Mouse (Mus musculus): ENCODE measurements around the gene Gm21969. TPM values are rescaled to one million over a fixed set of nuclear protein-coding genes. Genes with fewer than 3 reads are reported as not detected.

Gm21969 gene
- total RNA-seq, 2 experiments from 2014 or later: not detected

- DNase-seq (ENCODE audit: low spot score in 2 of 2): no peak
These were observed 18.3 kb upstream of the Gm21969 start for GRCm38 (mm10) chr4:139584704-139585103.

GRCm38 (mm10) chr4:139585713-139586112, 17.3 kb upstream of the Gm21969 start:
- DNase-seq (ENCODE audit: low spot score in 2 of 2): no peak

GRCm38 (mm10) chr4:139587370-139587769, 15.6 kb upstream of the Gm21969 start:
- no peak for DNase-seq (ENCODE audit: low spot score in 2 of 2)

- no peak for DNase-seq (ENCODE audit: low spot score in 2 of 2)
These were observed 15.2 kb upstream of the Gm21969 start for GRCm38 (mm10) chr4:139587773-139588172.

GRCm38 (mm10) chr4:139589351-139590027, 13.5 kb upstream of the Gm21969 start:
- DNase-seq (ENCODE audit: low spot score in 2 of 2): no peak

GRCm38 (mm10) chr4:139590446-139590845, 12.5 kb upstream of the Gm21969 start:
- no peak for DNase-seq (ENCODE audit: low spot score in 2 of 2)

GRCm38 (mm10) chr4:139592895-139593294, 10.1 kb upstream of the Gm21969 start:
- no peak for DNase-seq (ENCODE audit: low spot score in 2 of 2)

- DNase-seq (ENCODE audit: low spot score in 2 of 2): no peak
These were observed 9.6 kb upstream of the Gm21969 start for GRCm38 (mm10) chr4:139593383-139593782.

- DNase-seq (ENCODE audit: low spot score in 2 of 2): no peak
These were observed 8.9 kb upstream of the Gm21969 start for GRCm38 (mm10) chr4:139594062-139594461.

- DNase-seq (ENCODE audit: low spot score in 2 of 2): no peak
These were observed 6.3 kb upstream of the Gm21969 start for GRCm38 (mm10) chr4:139596715-139597114.

GRCm38 (mm10) chr4:139597286-139598284, 5.4 kb upstream of the Gm21969 start:
- no peak for DNase-seq (ENCODE audit: low spot score in 2 of 2)

- no peak for DNase-seq (ENCODE audit: low spot score in 2 of 2)
These were observed 4.6 kb upstream of the Gm21969 start for GRCm38 (mm10) chr4:139598356-139598755.

- DNase-seq (ENCODE audit: low spot score in 2 of 2): peak; percentile 43 to 46
These were observed 4.0 kb upstream of the Gm21969 start for GRCm38 (mm10) chr4:139598950-139599518.

- DNase-seq (ENCODE audit: low spot score in 2 of 2): no peak
These were observed 1.2 kb upstream of the Gm21969 start for GRCm38 (mm10) chr4:139601519-139602356.

GRCm38 (mm10) chr4:139605216-139605615, 2.2 kb downstream of the Gm21969 start:
- DNase-seq (ENCODE audit: low spot score in 2 of 2): no peak

- DNase-seq (ENCODE audit: low spot score in 2 of 2): no peak
These were observed 3.7 kb downstream of the Gm21969 start for GRCm38 (mm10) chr4:139606732-139607131.

- no peak for DNase-seq (ENCODE audit: low spot score in 2 of 2)
These were observed 6.0 kb downstream of the Gm21969 start for GRCm38 (mm10) chr4:139608975-139609374.

GRCm38 (mm10) chr4:139610954-139611353, 8.0 kb downstream of the Gm21969 start:
- DNase-seq (ENCODE audit: low spot score in 2 of 2): no peak

- DNase-seq (ENCODE audit: low spot score in 2 of 2): peak; percentile 60 to 86
These were observed 8.6 kb downstream of the Gm21969 start for GRCm38 (mm10) chr4:139611542-139611953.

- DNase-seq (ENCODE audit: low spot score in 2 of 2): no peak
These were observed 11.7 kb downstream of the Gm21969 start for GRCm38 (mm10) chr4:139614524-139615260.

Data from layer of hippocampus, adult 18-20 months (tissue).